Mouse (Mus musculus) intestine, embryonic 16.5 days (tissue): ENCODE results near the gene Ccnt2. TPM values are rescaled to one million over a fixed set of nuclear protein-coding genes. Genes with fewer than 3 reads are reported as not detected.
"Not testable (repeated sequence)": the region's sequence is repeated elsewhere in the genome, so short reads cannot be mapped to it uniquely, and the experiment has no call there.

Source experiments
- ATAC-seq: fragments of 200-750 bp; cut with Nextera tagmentation; 2 replicates; pipeline ENCODE4 v1.8.0; 2017; ENCODE audit warnings: moderate TSS enrichment, moderate library complexity
- H3K27ac ChIP-seq: fragments of 300-500 bp; sonication (generic); 2 replicates; pipeline ENCODE4 v1.5.1; 2014; ENCODE audit warnings: mild to moderate bottlenecking, low read length
- H3K27me3 ChIP-seq: fragments of 300-500 bp; sonication (generic); replicated peaks from 2 replicates; pipeline ENCODE4 v1.6.1; 2014; ENCODE audit warnings: low read length, control low read depth, mixed read lengths; ENCODE audit not compliant: control insufficient read depth, insufficient read depth
- H3K36me3 ChIP-seq: fragments of 300-500 bp; sonication (generic); 2 replicates; pipeline ENCODE4 v1.6.1; 2014; ENCODE audit warnings: low read length, control low read depth; ENCODE audit not compliant: control insufficient read depth, insufficient read depth
- H3K4me1 ChIP-seq: fragments of 300-500 bp; sonication (generic); 2 replicates; pipeline ENCODE4 v1.6.1; 2014; ENCODE audit warnings: low read length, control low read depth, mixed read lengths; ENCODE audit not compliant: control insufficient read depth, insufficient read depth
- H3K4me2 ChIP-seq: fragments of 300-500 bp; sonication (generic); 2 replicates; pipeline ENCODE4 v1.6.1; 2014; ENCODE audit warnings: low read depth, low read length, control low read depth
- H3K4me3 ChIP-seq: fragments of 300-500 bp; sonication (generic); 2 replicates; pipeline ENCODE4 v1.5.1; 2014; ENCODE audit warnings: mild to moderate bottlenecking, low read length
- H3K9ac ChIP-seq: fragments of 300-500 bp; sonication (generic); 2 replicates; pipeline ENCODE4 v1.6.1; 2014; ENCODE audit warnings: low read depth, low read length
- H3K9me3 ChIP-seq: fragments of 300-500 bp; sonication (generic); 2 replicates; pipeline ENCODE4 v1.6.1; 2016; ENCODE audit warnings: low read length, control low read depth; ENCODE audit not compliant: control insufficient read depth
- WGBS: fragments of 180-500 bp; shearing (Covaris S2); extraction: QIAGEN DNeasy Blood & Tissue Kit; methylation state at CpG from one replicate; pipeline ENCODE4 v1.1.7; 2014; 5-methylcytosine and 5-hydroxymethylcytosine counted together
- polyA plus RNA-seq: library from polyadenylated mRNA; unstranded; fragments of >200 nt; fragmentation: Nextera tagmentation; extraction: Ambion mirVana; gene quantifications from 2 replicates; pipeline ENCODE4 v1.2.1, GENCODE M21; 2015

Ccnt2 gene
- polyA plus RNA-seq, 1 experiment from 2014 or later: 51.5 TPM

- H3K4me3 ChIP-seq, H3K4me1 ChIP-seq, H3K9me3 ChIP-seq, H3K27me3 ChIP-seq, H3K9ac ChIP-seq, ATAC-seq, H3K36me3 ChIP-seq, H3K27ac ChIP-seq, H3K4me2 ChIP-seq: not testable (repeated sequence)
- 95% methylated on average over 3 of the region's 3 CpGs for WGBS
These were observed 16.8 kb upstream of the Ccnt2 start for GRCm38 (mm10) chr1:127757164-127757545.

- Histone ChIP-seq H3K4me3 (no peak overlapping the region), H3K27me3 (no peaks in the 10 kb centered on the region), H3K9me3 (no peaks in the 10 kb centered on the region), H3K4me2 (no peak overlapping the region), H3K27ac (no peak overlapping the region), H3K4me1 (no peaks in the 10 kb centered on the region), H3K36me3 (no peaks in the 10 kb centered on the region), H3K9ac (no peak overlapping the region)
- WGBS: 61% methylated on average over 2 of the region's 2 CpGs
- no peak for ATAC-seq
These were observed 8.5 kb upstream of the Ccnt2 start for GRCm38 (mm10) chr1:127765468-127765867.

GRCm38 (mm10) chr1:127766741-127767140 is 7.2 kb upstream of the Ccnt2 start:
- no peak overlapping the region for H3K4me2 ChIP-seq
- no peaks in the 10 kb centered on the region for H3K36me3 ChIP-seq
- H3K9ac ChIP-seq: no peak overlapping the region
- no peaks in the 10 kb centered on the region for H3K4me1 ChIP-seq
- H3K9me3 ChIP-seq: no peaks in the 10 kb centered on the region
- no peak for ATAC-seq
- WGBS: 84% methylated on average over 2 of the region's 2 CpGs
- H3K27me3 ChIP-seq: no peaks in the 10 kb centered on the region
- no peak overlapping the region for H3K4me3 ChIP-seq
- H3K27ac ChIP-seq: no peak overlapping the region

GRCm38 (mm10) chr1:127773198-127773802 is 664 bp upstream of the Ccnt2 start:
- WGBS: under 1% methylated on average over 14 of the region's 14 CpGs
- H3K36me3 ChIP-seq: no peaks in the 10 kb centered on the region
- peak overlapping the region; percentile 67 for H3K9ac ChIP-seq
- peak; percentile 48 for ATAC-seq
- no peaks in the 10 kb centered on the region for H3K9me3 ChIP-seq
- H3K27ac ChIP-seq: peak overlapping the region; percentile 83
- peak overlapping the region; percentile 97 for H3K4me3 ChIP-seq
- H3K4me1 ChIP-seq: peaks cover 8% of the 10 kb centered on the region
- peak overlapping the region; percentile 56 for H3K4me2 ChIP-seq
- H3K27me3 ChIP-seq: no peaks in the 10 kb centered on the region

GRCm38 (mm10) chr1:127774501-127774880 is 527 bp downstream of the Ccnt2 start:
- Histone ChIP-seq H3K27me3 (no peaks in the 10 kb centered on the region), H3K4me3 (peak overlapping the region; percentile 97), H3K9ac (peak overlapping the region; percentile 92), H3K27ac (peak overlapping the region; percentile 96), H3K4me1 (peaks cover 12% of the 10 kb centered on the region), H3K9me3 (no peaks in the 10 kb centered on the region), H3K4me2 (peak overlapping the region; percentile 77), H3K36me3 (no peaks in the 10 kb centered on the region)
- WGBS: 0% methylated on average over 31 of the region's 31 CpGs
- peak; percentile 52 for ATAC-seq

GRCm38 (mm10) chr1:127775206-127775720 is 1.3 kb downstream of the Ccnt2 start:
- peak overlapping the region; percentile 63 for H3K9ac ChIP-seq
- 8% methylated on average over 10 of the region's 10 CpGs for WGBS
- H3K27ac ChIP-seq: no peak overlapping the region
- H3K4me3 ChIP-seq: peak overlapping the region; percentile 97
- peaks cover 15% of the 10 kb centered on the region for H3K4me1 ChIP-seq
- H3K36me3 ChIP-seq: no peaks in the 10 kb centered on the region
- H3K27me3 ChIP-seq: no peaks in the 10 kb centered on the region
- H3K4me2 ChIP-seq: peak overlapping the region; percentile 77
- H3K9me3 ChIP-seq: no peaks in the 10 kb centered on the region
- no peak for ATAC-seq

GRCm38 (mm10) chr1:127776246-127776645 is 2.3 kb downstream of the Ccnt2 start:
- 43% methylated on average over 6 of the region's 6 CpGs for WGBS
- H3K27me3 ChIP-seq: no peaks in the 10 kb centered on the region
- peak overlapping the region; percentile 25 for H3K4me3 ChIP-seq
- H3K4me1 ChIP-seq: peaks cover 15% of the 10 kb centered on the region
- no peaks in the 10 kb centered on the region for H3K36me3 ChIP-seq
- H3K9me3 ChIP-seq: no peaks in the 10 kb centered on the region
- H3K4me2 ChIP-seq: peak overlapping the region; percentile 42
- H3K9ac ChIP-seq: no peak overlapping the region
- no peak overlapping the region for H3K27ac ChIP-seq
- ATAC-seq: no peak

- Histone ChIP-seq H3K27me3 (no peaks in the 10 kb centered on the region), H3K36me3 (no peaks in the 10 kb centered on the region), H3K4me1 (peaks cover 18% of the 10 kb centered on the region), H3K9me3 (no peaks in the 10 kb centered on the region), H3K9ac (no peak overlapping the region), H3K27ac (no peak overlapping the region), H3K4me3 (no peak overlapping the region), H3K4me2 (no peak overlapping the region)
- no peak for ATAC-seq
- WGBS: 83% methylated on average over 3 of the region's 3 CpGs
These were observed 4.6 kb downstream of the Ccnt2 start for GRCm38 (mm10) chr1:127778611-127779010.

- Histone ChIP-seq H3K9ac (no peak overlapping the region), H3K4me1 (peaks cover 18% of the 10 kb centered on the region), H3K27ac (no peak overlapping the region), H3K9me3 (no peaks in the 10 kb centered on the region), H3K4me2 (no peak overlapping the region), H3K27me3 (no peaks in the 10 kb centered on the region), H3K4me3 (no peak overlapping the region), H3K36me3 (no peaks in the 10 kb centered on the region)
- WGBS: 31% methylated on average over 3 of the region's 3 CpGs
- no peak for ATAC-seq
These were observed 6.2 kb downstream of the Ccnt2 start for GRCm38 (mm10) chr1:127780142-127780541.

GRCm38 (mm10) chr1:127780849-127781248 is 6.9 kb downstream of the Ccnt2 start:
- Histone ChIP-seq H3K27ac (no peak overlapping the region), H3K9me3 (no peaks in the 10 kb centered on the region), H3K4me1 (peaks cover 15% of the 10 kb centered on the region), H3K9ac (no peak overlapping the region), H3K36me3 (no peaks in the 10 kb centered on the region), H3K4me3 (no peak overlapping the region), H3K27me3 (no peaks in the 10 kb centered on the region), H3K4me2 (no peak overlapping the region)
- ATAC-seq: no peak
- 75% methylated on average over 2 of the region's 2 CpGs for WGBS
